Mouse (Mus musculus): ENCODE results near the gene Mfsd4b1.
"Not testable (repeated sequence)": the region's sequence is repeated elsewhere in the genome, so short reads cannot be mapped to it uniquely, and the experiment has no call there.

Mfsd4b1 gene

DNA sequence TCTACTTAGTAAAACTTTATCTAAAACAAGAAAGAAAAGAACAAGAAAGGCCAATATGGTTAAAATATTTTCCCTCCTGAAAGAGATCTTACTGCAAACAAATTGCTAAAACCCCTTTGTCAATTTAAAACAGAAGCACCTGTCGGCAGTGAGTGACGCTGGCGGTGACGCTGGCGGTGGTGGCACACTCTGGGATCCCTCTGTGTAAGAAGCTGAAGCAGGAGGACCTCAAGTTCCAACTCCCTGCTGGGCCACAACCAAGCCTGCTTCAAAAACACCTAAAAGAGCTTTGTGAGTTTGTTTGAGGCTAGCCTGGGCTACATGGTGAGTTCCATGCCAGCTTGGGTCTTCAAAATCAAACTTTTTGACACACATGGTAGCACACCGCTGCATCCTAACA is 9.9 kb upstream of the Mfsd4b1 start:
- no peak for DNase-seq (ENCODE audit: low read depth, low spot score)

GRCm38 (mm10) chr10:40032897-40033296 is 7.8 kb upstream of the Mfsd4b1 start:
- no peak for DNase-seq (ENCODE audit: low read depth, low spot score)

DNA sequence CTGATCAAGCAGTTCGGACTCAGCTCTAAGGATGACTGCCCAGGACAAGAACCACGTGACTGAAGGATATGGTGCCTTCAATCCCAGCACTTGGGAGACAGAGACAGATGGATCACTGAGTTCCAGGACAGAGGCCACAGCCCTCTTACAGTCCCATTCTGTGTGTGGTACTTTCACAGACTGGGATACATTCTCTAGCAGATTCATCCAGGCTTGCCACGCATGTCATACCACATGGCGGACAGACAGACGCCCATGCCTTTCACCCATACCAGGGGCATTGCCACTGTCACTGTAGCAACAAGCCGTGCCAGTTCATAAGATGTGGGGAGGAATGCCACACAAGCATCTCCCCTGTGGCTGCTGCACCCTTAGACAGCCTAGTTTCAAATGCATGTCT is 5.6 kb upstream of the Mfsd4b1 start:
- DNase-seq (ENCODE audit: low read depth, low spot score), result no peak

DNA sequence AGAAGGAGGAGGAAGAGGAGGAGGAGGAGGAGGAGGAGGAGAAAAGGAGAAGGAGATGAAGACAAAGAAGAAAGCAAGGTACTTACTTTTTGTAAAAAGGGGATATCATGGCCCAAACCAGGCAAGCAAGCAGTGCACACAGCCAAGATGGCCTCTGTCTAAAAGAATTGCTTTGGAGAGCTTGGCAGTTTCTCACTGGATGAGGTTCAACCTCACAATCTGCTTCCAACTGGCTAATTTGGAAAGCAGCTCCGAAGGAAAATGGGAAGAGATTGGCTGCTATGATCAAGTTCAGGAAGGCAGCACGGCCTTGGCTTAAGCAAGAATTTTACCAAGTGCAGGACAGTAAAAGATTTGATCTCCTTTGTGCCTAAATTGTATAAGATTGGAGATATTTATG is 4.5 kb upstream of the Mfsd4b1 start:
- no peak for DNase-seq (ENCODE audit: low read depth, low spot score)

DNA sequence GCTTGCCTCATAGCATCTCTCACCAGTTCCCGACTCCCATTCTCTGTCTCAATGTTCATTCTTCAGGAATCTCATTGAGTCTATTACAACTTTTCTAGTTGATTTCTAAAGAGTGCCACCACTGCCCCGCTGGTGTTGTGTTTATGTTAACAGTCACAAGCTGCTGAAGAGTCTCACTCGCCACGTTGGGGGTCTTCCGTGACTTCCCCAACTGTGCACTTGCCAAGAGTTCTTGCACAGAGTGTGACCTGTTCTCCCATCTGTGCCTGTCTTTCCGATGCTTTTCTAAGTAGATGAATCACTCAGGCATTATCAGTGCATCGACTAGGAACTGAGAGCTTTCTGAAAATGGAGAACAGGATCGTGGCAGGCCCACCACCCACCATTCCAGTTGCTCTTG is 3.0 kb upstream of the Mfsd4b1 start:
- no peak for DNase-seq (ENCODE audit: low read depth, low spot score)

DNA sequence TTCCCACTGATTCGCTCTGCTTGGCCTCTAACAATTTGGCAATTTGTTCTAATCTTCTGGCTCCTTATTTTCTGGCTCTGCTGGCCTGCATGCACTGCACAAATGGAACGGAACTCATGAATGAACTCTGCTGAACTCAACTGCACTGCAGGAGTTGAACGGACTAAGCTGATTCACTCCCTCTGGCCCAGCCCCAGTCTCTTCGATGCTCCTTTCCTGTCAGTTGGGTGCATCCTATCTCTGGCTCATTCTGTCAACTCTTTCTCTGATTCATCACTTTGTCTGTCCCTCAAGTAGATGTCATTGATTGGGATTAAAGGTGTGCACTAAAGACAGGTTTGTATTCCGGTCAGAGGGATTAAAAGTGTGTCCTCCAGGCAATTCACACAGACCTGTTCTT is 1.5 kb upstream of the Mfsd4b1 start:
- no peak for DNase-seq (ENCODE audit: low read depth, low spot score)

GRCm38 (mm10) chr10:40025560-40025959 is 492 bp upstream of the Mfsd4b1 start:
- no peak for DNase-seq (ENCODE audit: low read depth, low spot score)

GRCm38 (mm10) chr10:40020401-40020800 is 4.7 kb downstream of the Mfsd4b1 start:
- DNase-seq (ENCODE audit: low read depth, low spot score), result no peak

- DNase-seq (ENCODE audit: low read depth, low spot score), result peak; percentile 85
Observed at GRCm38 (mm10) chr10:40019492-40019891, 5.6 kb downstream of the Mfsd4b1 start.

- DNase-seq (ENCODE audit: low read depth, low spot score), result no peak
Observed at GRCm38 (mm10) chr10:40018261-40018860, 6.7 kb downstream of the Mfsd4b1 start.

DNA sequence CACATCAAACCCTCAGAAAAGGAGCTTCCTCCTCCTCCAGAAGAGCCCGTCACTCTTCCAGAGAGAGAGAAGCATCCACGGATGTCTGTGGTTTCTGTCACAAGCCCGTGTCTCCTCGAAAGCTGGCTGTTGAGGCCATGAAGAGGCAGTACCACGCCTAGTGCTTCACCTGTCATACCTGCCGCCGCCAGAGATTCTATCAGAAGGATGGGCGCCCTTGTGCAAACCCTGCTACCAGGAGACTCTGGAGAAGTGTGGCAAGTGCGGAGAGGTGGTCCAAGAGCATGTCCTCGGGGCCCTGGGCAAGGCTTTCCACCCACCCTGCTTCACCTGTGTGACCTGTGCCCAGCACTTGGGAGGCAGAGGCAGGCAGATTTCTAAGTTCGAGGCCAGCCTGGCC is 15.5 kb downstream of the Mfsd4b1 start:
- DNase-seq (ENCODE audit: low read depth, low spot score), result no peak

- not testable (repeated sequence) for DNase-seq (ENCODE audit: low read depth, low spot score)
Observed at GRCm38 (mm10) chr10:40008847-40009246, 16.2 kb downstream of the Mfsd4b1 start.

- no peak for DNase-seq (ENCODE audit: low read depth, low spot score)
Observed at GRCm38 (mm10) chr10:40007953-40008352, 17.1 kb downstream of the Mfsd4b1 start.

GRCm38 (mm10) chr10:40006963-40007362 is 18.1 kb downstream of the Mfsd4b1 start:
- no peak for DNase-seq (ENCODE audit: low read depth, low spot score)

DNA sequence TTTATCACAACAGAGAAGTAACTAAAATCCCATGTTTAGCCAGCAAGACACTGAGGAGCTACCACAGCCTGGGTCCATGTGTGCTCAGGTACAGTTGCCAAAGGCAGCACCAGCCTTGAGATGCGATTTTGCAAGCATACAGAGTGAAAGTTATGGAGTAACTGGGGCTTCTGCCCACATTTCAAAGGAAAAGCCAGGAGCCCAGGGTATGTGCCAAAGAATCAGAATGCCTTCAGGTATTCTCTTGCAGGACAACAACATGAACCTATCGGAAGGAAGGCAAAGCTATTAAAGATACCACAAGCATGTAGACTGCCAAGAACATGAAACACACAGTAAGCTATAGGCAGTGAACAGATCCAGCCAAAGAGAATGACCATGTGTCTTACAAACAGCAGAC is 24.3 kb downstream of the Mfsd4b1 start:
- DNase-seq (ENCODE audit: low read depth, low spot score), result no peak

DNA sequence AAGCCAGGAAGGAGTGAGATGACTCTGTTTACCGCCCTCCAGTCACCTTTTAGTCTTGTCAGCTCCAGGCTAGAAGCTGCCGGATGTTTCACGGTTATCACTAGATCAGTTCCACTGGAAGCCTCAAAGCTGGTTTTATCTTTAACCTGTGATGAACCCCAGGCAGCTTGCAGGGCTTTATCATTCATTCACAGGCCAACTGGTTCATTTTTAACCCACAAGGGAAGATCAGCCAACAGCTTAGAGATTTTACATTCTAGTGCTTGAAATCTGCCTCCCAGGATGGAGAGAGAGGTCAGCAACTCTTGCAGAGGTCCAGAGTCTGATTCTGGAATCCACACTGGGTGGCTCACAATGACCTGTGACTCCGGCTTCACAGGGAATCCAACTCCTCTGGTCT is 33.9 kb downstream of the Mfsd4b1 start:
- DNase-seq (ENCODE audit: low read depth, low spot score), result no peak

- DNase-seq (ENCODE audit: low read depth, low spot score), result no peak
Observed at GRCm38 (mm10) chr10:39986466-39986865, 38.6 kb downstream of the Mfsd4b1 start, which contains the start of gene Mfsd4b5. Mfsd4b5 (minus strand) TSS chr10:39986646.

DNA sequence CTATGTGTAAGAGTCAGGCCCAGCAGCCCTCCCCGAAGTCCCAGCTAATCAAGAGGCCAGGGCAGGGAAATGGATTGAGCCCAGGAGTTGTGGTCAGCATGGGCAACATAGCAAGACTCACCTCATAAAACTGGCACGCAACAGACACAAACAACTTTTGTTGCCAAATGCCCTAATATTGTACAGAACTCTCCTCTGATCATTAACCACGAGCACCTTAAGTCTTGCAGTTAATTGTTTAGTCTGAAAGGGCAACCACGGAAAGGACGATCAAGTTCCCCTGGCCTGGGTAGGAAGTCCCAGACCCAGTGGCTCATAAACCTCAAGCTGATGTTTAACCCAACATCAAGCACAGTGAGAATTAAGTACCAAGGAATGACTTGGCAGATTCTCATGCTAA is 42.5 kb downstream of the Mfsd4b1 start:
- DNase-seq (ENCODE audit: low read depth, low spot score), result no peak

DNA sequence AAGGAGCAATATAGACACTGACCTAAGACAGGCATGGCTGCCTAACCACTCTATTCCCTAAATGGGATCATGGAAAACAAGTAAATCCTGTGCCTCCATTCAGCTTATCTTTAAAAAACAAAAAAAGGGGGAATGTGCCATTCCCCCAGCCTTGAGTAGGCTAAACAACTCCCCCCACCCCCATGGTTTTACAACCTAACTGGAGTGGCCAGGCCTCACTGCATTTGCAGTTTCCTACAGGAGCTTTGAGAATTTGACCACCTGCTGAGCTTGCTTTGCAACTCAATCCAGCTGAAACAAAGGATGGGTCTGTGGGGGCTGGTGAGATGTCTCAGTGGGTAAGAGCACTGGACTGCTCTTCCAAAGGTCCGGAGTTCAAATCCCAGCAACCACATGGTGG is 46.8 kb downstream of the Mfsd4b1 start:
- no peak for DNase-seq (ENCODE audit: low read depth, low spot score)

DNA sequence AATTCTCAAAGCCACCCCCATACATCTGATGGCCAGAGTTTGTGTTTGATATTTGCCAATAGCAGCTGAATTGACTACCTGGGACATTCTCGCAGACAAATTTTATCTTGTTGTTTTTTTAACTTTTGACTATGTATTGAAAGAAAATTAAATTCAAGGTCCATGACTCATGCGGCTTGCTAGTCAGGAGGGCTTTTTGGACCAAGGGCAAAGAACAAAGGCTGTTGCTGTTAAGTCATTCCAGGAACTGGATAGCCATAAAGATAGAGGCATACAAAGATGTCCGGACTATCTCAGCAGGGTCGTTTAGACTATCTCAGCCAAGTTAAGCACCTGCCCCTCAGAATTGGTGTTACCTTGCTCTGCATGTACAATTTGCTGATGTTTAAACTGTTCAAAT is 47.7 kb downstream of the Mfsd4b1 start:
- no peak for DNase-seq (ENCODE audit: low read depth, low spot score)

GRCm38 (mm10) chr10:39975771-39976170 is 49.3 kb downstream of the Mfsd4b1 start:
- no peak for DNase-seq (ENCODE audit: low read depth, low spot score)

- no peak for DNase-seq (ENCODE audit: low read depth, low spot score)
Observed at GRCm38 (mm10) chr10:39974982-39975381, 50.1 kb downstream of the Mfsd4b1 start.

GRCm38 (mm10) chr10:39967512-39967911 is 57.6 kb downstream of the Mfsd4b1 start:
- DNase-seq (ENCODE audit: low read depth, low spot score), result no peak

DNA sequence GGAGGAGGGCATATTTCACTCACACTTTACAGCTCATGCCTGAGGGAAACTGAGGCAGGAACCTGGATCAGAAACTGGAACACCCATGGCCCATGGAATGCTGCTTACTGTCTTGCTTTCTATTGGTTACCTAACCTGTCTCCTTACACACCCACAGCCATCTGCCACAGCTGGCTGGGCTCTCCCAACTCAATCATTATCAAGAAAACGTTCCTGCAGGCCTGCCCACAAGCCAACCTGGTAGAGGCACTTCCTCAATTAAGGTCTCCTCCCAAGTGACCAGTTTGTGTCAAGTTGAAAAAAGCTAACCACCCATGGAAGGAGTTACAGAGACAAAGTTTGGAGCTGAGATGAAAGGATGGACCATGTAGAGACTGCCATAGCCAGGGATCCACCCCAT is 63.2 kb downstream of the Mfsd4b1 start:
- DNase-seq (ENCODE audit: low read depth, low spot score), result no peak
